Mouse (Mus musculus) gastrocnemius, adult 18-20 months (tissue): ENCODE data around the gene Pef1. TPM values are rescaled to one million over a fixed set of nuclear protein-coding genes. Genes with fewer than 3 reads are reported as not detected.
A peak's percentile ranks its signal among the peaks of the same experiment; 100 is the strongest.

Source experiments
- DNase-seq: peaks from one replicate; pipeline ENCODE4 v3.0.0; 2021; ENCODE audit warnings: low spot score
- total RNA-seq, 2 experiments: library from RNA; stranded (reverse); gene quantifications; 2 replicates each; pipeline ENCODE4 v1.2.3; 2021

Gene Pef1
- total RNA-seq, 2 experiments from 2014 or later, result 33.7 to 38.6 TPM

DNA sequence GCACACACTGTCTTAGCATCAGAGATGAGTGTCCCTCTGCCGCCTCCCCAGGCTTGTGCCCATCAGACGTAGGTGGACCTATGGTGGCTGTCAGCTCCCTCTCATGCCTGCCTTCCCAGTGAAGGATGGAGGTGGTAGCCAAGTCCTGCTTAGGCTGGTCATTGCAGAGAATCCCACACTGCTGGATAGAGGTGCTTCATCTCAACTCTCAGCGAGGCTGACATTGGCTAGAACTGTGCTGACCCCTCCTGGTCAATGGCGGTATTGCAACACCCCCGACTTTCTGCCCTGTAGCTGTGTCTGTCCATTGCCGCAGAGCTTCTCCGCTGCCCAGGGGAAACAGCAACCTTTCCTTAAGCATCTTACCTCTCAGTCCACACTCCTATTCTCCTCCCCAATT lies 15.1 kb upstream of the Pef1 start:
- DNase-seq, result peak; percentile 92

DNA sequence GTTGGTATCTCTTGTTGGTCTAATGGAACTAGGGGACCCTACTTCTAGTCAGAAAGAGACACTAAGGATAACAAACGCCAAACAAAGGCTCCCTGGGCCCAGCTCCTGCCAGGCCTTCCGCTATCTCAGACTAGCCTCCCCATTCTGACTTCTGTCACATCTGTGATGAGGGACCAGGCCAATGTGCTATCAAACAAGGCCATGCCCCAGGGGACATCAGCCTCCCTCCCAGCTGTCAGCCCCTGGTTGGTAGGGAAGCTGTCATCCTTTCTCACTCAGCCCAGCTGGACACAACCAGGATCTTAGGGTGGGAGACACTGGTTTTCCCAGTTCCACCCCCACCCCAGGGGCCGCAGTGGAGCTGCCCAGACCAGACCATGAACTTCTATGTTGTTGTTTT lies 7.2 kb upstream of the Pef1 start:
- DNase-seq, result no peak

DNA sequence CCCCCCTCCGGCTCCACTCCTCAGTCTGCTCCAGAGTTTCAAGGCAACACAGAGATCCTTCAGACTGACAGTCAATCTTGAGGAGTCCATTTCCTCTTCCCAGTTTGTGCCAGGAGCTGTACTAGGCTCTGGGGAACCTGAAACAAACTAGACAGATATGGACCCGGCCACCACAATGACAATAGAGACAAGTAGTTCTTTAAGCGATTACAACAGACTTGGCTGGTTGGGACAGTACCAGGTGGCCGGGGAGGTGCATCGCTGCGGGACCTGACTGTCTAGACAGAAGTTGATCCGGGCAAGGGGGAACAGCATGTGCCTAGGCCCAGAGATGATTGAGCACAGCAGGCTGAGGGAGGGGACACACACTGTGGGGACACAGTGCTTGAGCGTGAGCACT lies 1.2 kb upstream of the Pef1 start:
- DNase-seq, result no peak

DNA sequence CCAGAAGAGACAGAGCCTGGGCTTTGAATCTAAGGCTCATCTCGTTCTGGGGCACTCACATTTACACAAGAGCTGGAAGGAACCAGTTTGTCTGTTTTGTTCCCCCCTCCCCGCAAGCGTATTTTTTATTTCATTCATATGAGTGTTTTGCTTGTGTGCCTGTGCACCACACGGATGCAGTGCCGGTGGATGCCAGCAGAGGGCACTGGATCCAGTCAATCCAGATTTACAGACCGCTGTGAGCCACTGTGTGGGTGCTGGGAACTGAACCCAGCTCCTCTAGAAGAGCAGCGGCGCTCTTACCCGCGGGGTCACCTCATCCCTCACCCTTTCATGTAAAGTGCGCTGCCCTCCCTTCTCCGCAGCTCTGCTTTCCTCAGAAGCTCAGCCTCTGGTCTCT lies 1.3 kb downstream of the Pef1 start:
- DNase-seq, result no peak

DNA sequence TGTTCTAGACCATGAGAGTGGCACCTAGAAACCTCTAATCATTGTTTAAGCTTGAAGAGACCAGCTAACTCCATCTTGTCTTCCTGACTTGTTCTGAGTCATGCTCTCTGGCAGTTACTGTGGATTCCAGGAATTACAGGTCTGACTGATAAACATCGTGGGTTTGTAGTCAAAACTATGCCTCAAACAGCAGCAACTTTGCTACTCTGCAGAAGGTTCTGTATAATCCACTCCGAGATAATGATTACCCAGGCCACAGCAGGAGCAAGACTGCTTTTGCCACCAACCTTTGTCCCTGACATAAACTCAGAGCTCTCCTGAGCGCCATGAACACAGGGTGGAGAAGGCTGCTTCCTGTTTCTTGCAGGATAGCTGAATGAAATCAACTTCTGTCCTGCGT lies 2.2 kb downstream of the Pef1 start:
- DNase-seq, result no peak

DNA sequence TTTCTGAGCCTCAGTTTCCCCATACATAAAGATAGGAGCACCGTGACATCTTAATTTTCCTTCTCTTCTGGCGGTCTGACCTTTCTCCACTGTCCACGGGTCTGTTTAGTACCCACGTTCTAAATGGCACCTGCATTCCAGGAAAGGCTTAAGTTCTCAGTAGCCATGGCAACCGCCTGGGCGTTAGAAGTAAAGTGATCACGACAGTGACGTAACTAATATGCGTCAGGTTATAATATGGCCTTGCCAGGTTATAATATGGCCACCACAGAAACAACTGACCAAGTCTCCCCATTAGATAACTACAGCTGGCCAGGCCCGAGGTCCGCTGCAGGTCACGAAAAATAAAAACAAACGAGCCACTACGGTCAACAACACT lies 4.7 kb downstream of the Pef1 start:
- no peak for DNase-seq

DNA sequence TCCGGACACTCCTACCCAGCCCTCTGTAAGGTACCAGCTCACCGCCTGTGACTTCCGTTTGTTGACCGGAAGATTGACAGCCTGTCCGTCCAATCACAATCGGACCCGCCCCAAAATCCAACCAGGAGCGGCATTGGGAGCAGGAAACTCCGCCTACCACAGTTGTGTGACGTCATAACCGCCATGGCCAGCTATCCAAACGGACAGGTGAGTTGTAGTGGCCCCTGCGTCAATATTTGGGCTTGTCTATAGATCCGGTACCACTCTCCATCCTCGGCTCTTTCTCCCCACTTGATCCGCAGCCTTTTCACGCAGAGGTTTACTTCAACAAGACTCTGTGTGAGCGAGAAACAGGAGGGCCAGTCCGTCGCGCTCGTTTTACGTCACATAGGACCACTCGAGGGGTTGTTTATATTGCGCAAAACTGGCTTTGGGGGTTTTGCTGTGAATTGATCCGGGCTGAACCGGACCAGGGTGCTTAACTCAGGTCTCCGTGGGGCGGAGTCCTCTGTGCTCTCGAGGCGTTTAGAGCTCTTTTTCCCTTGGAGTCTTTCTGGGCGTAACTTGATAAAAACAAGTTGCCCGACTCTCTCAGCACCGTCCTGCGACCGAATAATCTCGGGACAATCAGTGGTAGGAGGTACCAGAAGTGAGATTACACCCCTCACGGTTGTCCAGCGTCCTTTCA lies 5.2 kb downstream of the Pef1 start:
- peak; percentile 100 for DNase-seq

DNA sequence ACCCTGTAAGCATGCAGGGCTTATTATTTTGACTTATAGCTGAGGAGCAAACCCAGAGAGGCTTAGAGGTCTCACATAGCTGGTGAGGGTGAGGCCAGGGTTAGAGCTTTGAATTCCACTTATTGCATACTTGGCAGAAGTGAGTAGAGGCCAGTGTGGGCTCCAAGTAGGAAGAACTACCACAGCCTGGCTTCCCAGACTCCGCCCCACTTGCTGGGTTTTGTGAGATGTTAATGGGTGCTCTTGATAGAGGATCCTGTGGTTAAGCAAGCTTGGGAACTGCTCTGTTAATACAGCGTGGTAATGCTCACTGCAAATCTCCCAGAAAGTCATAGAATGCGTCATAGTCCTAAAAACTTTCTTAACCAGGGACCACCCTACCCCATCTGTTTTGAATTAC lies 6.6 kb downstream of the Pef1 start:
- no peak for DNase-seq

DNA sequence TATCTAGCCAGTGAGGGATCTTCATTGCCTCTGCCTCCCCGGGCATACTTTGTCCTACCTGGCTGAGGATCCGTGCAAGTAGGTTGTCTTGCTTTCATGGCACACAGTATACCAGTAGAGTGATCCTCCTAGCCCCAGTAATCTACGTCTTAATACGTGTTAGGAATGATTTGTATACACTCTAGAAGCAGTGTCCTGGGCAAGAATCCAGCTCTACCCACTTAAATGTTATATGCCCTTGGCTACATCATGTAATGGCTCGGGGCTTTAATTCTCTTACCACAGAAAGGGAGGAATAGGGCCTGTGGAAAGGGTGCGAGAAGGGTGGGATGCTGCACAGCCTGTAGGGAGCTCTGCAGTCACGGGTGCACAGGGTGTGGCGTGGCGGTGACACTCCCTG lies 7.3 kb downstream of the Pef1 start:
- DNase-seq, result no peak

DNA sequence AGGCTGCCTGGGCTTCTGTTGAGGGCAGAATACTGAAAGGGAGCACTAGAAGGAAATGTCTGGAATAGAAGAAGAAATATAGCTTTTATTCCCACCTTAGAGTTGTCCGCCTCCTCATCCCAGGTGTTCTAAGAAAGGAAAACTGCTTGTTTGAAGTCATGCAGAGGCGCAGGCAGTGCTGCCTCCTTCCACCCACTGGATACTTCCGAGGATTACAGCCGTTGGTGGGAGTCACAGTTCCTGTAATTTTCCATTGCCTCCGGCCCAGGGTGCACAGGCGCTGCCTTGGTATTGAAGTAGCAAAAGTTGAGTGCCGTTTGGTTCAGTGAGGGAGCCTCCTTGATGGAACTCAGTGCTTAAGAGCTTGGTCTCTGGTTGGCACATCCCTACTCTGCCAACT lies 7.7 kb downstream of the Pef1 start:
- DNase-seq, result no peak

DNA sequence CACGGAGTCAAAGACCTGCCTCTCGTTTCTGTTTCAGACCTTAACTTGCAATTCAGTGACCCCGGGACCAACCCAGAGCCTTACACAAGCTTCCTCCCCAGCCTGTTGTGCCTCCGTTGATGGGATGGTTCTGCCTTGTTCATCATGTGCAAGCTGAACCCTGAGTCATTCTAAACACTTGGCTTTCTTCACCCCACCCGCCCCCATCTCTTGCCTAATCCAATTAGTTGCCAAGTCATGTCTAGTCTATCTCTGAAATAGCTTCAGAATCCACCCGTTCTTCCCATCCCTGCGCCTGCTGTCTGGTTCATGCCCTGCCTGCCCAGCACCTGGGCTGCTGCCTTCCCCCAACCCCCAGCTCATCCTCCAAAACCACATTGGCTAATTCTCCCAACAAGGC lies 9.9 kb downstream of the Pef1 start:
- peak; percentile 78 for DNase-seq

DNA sequence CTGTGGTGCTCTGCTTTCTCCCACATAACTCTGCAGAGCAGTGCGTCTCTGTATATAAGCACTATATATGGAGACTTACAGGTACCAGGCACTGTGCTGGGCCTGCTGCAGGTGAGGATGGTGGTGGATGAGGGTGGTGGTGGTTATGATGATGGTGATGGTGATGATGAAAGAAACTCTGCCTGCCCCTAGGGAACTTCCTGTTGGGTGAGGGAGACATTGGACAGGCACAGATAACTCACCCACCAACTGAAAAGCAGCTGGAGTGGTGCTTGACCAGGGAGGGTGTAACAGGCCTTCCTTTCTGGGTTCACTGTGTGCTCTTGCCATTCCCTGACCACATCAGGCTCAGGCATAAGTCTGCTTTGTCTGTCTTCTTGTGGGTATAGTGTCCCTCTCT lies 10.4 kb downstream of the Pef1 start:
- no peak for DNase-seq

DNA sequence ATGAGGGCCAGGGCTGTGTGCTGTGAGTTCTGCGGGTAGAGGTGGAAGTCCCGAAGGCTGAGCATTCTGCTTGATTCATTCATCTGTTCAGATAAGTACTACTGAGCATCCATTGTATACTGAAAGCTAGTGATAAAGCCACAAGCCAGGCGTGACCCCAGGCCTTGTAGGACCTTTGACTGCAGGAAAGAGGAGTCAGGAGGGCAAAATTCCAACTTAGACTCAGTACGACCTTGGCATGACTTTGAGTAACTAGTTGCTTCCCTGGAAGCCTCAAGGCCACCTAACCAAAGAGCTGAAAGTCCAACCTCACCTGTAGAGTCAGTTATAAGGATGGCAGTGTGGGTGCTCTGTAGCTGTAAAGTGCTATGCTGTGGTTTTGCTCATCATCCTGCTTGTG lies 18.4 kb downstream of the Pef1 start:
- DNase-seq, result no peak

DNA sequence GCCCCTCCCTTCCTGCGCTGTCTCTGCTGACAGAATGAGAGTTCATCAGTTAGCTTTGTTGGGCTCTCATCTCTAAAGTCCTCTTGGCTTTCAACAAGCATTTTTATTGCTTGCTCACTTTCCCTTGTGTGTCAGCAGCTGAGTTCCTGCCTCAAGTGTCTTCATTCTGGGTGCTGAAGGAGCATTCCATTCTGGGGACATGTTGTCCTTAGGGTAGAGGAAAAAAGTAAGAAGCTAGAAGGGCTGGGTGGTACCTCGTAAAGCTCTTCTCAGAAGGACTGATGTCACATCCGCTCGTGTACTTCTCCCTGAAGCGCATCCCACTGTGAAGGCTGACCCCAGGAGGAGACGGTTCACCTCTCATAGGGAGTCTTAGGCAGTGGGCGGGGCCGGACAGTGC lies 19.2 kb downstream of the Pef1 start:
- DNase-seq, result no peak

DNA sequence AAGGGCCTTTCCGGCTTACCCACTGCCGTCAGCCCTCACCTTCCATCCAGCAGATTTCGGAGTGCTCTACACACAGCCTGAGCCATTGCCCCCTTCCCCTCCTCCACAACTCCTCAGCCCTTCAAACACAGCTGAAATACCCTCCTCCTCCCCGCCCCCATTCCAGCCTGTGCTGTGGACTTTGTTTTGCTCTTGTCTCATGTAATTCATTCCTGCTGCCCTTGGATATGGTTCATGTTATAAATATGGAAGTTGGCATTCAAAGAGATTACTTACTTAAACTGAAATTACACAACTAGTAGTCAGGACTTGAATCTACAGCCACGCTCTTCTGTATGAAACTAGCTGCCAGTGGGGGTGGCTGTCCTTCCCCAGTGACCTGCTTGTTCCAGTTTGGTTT lies 20.7 kb downstream of the Pef1 start:
- DNase-seq, result no peak

DNA sequence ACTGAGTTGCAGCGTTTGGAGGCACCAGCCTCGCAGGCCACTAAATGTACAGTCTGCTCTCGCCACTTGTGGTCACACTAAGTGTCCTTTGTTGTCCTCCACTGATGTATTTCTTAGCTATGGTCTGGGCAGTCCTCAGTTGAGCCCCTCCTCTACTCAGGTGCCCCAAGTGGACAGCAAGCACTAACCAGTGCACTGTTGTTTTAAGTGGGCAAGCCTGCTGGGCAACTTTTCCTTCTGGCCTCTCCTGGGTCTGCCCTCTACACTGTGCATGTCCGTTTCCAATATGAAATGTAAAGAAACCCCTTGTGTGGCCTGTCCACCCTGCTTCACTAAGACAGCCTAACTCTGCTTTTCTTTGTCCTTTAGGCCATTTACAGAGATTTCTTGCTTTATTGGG lies 21.8 kb downstream of the Pef1 start:
- DNase-seq, result no peak

DNA sequence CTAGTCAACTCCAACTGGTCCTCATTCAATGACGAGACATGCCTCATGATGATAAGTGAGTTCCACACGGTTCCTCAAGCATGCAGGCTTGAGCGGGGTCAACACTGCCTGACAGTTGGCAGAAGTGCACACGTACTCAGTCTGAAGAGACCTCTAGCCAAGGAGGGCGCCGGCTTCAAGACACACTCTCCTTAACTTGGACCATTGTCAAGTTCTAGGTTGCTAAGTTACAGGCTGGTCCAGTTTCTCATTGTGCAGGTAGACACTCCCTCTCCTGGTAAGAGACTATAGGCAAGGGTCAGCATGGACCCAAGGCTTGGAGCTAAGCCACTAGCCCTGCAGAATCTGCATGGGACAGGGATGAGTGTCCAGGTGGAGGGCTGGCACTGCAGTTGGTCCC lies 22.8 kb downstream of the Pef1 start:
- DNase-seq, result no peak

DNA sequence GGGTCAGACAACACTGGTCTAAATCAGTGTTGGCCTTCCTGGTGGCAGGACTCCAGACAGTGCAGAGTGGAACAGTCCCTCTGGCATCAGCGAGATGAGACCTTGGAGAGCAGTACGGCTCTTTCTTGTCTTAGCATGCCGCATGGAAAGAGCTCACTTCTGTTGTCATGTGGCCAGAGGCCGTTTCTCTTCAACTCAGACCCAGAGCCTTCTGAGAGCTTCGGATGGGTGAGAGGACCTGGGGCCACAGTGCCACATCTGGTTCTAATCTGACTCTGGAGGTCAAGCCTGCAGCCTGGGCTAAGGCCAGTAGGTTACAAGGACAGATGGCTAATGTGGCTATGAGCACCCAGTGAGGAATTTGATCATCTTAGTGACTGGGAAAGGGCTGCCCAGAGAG lies 23.6 kb downstream of the Pef1 start:
- peak; percentile 32 for DNase-seq

DNA sequence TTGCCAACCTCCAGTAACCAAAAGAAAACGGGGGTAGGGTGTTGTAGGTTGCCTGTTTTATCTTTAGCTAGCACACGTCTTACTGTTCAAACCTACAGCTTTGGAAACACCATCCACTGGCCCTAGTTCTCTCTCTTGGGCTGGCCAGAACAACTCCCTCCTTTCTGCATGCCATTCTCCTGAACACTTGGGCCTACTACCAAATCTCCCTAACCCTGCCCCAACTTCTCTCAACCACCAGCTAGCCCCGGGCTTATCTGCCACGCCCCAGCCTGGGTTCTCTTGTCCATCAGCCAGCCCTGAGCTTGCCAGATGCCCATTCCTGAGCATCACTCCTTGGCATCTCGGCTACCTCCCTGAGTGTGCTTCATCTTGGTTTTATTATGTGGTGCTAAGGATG lies 26.5 kb downstream of the Pef1 start:
- DNase-seq, result no peak

DNA sequence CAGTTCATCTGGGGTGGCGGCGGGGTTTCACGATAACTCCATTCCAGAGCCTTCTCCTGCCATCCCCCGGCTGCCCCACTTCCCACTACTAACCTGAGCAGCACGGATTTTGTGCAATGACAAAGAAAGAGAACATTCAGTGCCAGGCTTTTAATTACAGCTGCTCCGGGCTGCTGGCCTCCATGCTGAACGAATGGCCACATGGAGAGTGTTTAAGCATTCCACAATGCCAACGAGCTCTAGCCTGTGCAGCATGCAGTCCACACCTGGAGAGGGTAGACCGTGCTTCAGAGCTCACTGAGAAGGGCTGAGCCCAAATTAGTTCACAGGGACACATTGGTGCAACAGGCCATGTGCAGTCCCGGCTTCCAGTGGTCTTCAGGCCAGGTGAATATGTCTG lies 27.7 kb downstream of the Pef1 start:
- no peak for DNase-seq

DNA sequence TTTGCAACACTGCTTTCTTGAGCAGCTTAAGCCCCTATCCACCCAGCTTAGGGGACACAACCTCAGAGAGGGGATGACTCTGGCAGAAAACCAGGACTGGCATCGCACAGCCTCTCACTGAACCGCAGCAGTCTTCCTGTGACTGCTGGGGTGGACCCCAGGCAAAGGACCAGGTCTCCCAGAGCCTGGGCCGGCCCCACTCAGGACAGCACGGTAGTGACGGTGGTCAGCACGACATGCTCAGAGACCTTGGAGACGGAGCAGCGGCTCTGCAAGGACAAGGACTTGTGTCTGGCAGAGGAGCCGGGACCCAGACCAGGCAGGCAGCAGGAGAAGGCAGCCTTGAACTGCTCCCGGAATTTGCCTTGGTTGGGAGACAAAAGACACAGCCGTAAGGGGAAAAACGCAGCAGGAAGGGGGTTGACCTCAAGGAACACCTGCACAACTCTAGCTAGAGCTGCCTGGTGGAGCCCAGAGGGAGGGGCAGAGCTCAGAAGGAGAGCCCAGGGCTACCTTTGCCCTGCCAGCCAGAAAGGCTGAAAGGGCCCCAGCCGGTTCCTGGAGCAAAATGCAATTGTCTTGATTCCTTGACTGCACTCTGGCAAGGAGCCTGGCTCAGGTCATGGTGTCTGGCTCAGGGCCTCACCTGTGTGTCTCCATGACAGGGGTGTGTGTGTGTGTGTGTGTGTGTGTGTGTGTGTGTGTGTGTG lies 28.4 kb downstream of the Pef1 start:
- no peak for DNase-seq

DNA sequence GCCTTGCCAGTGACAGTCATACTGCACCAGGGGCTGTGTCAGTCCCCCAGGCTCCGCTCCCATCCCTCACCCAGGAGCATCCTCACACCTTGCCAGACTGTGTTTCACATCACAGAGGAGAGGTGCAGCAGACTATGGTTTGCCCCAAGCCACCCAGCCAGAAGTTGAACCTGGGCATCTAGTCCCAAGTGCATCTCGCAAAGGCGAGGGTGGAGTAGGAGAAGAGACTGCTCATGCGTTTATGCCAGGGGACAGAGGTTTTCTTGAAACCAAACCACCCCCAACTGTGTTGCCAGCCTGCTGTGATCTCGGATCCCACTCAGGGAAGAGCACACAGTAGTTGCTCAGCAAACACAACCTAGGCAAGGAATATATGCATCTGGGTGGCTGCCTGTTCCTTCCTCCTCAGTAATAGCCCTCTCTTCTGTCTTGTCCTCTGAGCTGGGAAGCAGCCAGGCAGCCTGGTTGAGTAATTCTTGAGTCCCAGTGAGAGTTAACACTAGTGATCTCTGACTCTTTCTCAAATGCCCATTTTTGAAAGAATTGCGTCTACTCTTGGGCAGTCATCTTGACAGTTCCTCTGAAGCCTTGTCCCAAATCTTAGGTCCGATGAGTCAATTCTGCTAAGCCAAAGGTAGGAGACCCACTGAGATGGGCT lies 29.2 kb downstream of the Pef1 start:
- no peak for DNase-seq

DNA sequence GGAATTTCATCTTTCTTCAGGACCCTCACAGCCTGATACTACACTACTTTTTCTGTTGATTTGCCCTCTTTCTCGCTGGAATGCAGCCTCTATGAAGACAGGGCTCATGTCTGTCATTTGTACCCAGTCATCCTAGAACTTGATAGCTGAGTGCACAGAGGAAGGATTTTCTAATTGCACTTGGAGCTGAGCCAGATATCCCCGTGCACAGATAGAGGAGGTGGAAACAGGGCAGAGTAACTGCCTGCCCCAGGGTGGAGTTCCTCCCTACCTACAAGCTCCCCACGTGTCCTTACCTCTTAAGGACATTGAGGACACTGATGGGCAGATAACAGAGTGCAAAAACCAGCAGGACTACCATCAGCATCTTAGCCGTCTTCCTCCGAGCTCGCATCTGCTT lies 31.0 kb downstream of the Pef1 start:
- DNase-seq, result no peak
